Mouse (Mus musculus): ENCODE data around the gene Slc6a1. TPM values are rescaled to one million over a fixed set of nuclear protein-coding genes. Genes with fewer than 3 reads are reported as not detected.

Slc6a1 gene
- polyA plus RNA-seq, 1 experiment = not detected

DNA sequence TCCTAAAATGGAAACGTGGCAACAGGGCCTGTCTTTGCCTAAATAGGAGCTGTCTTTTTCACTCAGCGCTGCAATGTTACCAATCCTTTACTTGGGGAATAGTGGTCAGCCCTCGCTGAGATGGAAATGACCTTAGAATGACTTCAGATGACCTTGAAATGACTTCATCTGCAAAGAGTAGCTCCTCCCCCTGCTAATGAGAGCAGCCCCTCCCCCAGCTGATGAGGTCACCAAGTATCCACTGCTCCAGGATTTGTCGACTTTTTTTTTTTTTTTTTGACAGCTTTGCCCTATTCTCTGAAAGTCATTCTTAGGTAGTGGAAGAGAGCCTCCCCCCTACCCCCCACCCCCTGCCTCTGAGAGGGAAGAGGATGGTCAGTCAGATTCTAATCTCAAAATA, 3.0 kb downstream of the Slc6a1 start:
- Histone ChIP-seq H3K4me3 (replicated peaks) (no peak overlapping the region), H3K36me3 (replicated peaks; ENCODE audit: low read length) (no peaks in the 10 kb centered on the region), H3K4me1 (peaks cover 3% of the 10 kb centered on the region; the same call in 1 of the 2 replicates), H3K9me3 (no peaks in the 10 kb centered on the region), H3K27me3 (replicated peaks) (peaks cover 78% of the 10 kb centered on the region)
- TF ChIP-seq GATA1 (IDR thresholded peaks at IDR 0.05; ENCODE audit: borderline replicate concordance, low read length) = no peak

DNA sequence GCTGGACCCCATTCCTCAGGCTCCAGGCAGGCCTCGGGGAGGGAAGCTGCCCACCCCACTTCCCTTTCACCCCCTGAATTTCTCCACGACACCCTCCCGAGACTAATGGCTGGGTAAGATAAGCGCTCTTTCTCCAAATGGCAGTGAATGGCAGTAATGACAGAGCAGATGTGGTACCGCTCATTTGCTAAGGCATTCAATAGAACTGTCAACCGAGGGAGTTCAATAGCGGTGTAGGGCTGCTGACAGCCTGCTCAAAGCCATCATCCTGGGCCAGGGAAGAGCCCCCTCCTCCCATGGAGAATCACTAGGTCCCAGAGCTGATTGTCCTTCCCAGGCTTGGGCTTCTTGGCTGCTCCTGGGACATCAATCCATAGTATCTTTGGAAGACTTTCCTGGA, 6.7 kb downstream of the Slc6a1 start:
- Histone ChIP-seq H3K36me3 (replicated peaks; ENCODE audit: low read length) (no peaks in the 10 kb centered on the region), H3K27me3 (replicated peaks) (peaks cover 62% of the 10 kb centered on the region), H3K9me3 (no peaks in the 10 kb centered on the region), H3K4me1 (peaks cover 8% of the 10 kb centered on the region; the same call in 1 of the 2 replicates), H3K4me3 (replicated peaks) (no peak overlapping the region)
- TF ChIP-seq GATA1 (IDR thresholded peaks at IDR 0.05; ENCODE audit: borderline replicate concordance, low read length) (no peak), FLI1 (IDR thresholded peaks at IDR 0.05; ENCODE audit: low read length) (no peak)

DNA sequence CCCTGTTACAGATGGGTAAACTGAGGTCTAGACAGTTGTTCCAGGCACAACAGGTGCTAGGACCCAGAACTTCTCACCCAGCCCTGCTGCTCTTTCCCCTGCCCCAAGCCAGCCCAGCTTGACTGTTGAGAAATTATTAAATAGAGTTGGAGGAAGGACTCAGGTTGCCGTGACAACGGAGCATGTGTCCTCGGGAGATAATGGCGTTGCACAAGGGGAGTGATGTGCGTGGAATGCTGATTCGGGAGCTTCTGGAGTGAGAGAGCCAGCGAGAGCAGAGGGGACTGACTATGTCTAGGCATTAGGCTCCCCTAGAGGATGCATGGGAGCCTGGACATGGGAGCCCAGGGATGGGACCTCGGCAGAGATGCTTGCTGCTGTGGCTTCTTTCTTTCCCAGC, 7.7 kb downstream of the Slc6a1 start:
- TF ChIP-seq GATA1 (IDR thresholded peaks at IDR 0.05; ENCODE audit: borderline replicate concordance, low read length) (no peak), FLI1 (IDR thresholded peaks at IDR 0.05; ENCODE audit: low read length) (no peak)
- Histone ChIP-seq H3K4me1 (peaks cover 8% of the 10 kb centered on the region; the same call in 1 of the 2 replicates), H3K9me3 (no peaks in the 10 kb centered on the region), H3K36me3 (replicated peaks; ENCODE audit: low read length) (no peaks in the 10 kb centered on the region), H3K27me3 (replicated peaks) (peaks cover 57% of the 10 kb centered on the region), H3K4me3 (replicated peaks) (no peak overlapping the region)

DNA sequence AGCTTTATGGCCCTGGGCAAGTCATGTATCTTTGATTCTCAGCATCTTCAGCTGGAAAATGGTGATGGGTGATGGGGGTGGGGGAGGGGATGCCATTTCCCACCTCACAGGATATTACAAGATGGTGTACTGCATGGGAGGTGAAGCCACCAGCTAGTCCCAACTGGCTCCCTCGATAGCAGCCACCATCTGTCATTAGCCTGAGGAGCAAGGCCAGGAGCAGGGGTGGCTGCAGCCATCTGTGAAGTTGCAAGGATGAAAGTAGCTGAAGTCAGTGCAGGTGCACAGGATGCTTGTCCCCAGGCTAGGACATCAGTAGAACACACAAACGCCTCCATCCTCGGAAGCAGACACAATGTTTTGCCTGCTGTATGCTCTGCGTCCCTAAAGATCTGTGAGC, 8.5 kb downstream of the Slc6a1 start:
- Histone ChIP-seq H3K9me3 (no peaks in the 10 kb centered on the region), H3K27me3 (replicated peaks) (peaks cover 57% of the 10 kb centered on the region)
- TF ChIP-seq GATA1 (IDR thresholded peaks at IDR 0.05; ENCODE audit: borderline replicate concordance, low read length) (no peak), FLI1 (IDR thresholded peaks at IDR 0.05; ENCODE audit: low read length) (no peak)

DNA sequence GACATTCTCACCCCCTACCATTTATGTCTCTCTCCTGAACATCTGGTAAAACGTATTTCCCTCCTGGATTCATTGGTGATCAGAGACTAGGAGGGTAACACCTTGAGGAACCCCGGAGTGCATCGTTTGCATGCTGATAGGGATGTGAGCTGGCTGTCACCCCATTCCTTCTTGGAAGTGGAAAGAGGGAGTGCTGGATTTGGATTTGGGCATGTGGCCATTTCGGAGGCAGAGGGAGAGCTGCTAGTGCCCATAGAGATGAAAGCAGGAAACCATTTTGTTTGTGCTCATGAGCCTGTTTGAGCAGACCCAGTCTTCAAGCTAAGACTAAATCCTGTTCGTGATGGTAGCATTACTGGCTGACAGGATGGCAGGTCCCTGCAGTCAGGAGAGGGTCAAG, 9.0 kb downstream of the Slc6a1 start:
- no peaks in the 10 kb centered on the region for H3K36me3 ChIP-seq (replicated peaks; ENCODE audit: low read length)
- no peak overlapping the region for H3K4me3 ChIP-seq (replicated peaks)
- peaks cover 8% of the 10 kb centered on the region; the same call in 1 of the 2 replicates for H3K4me1 ChIP-seq
- no peaks in the 10 kb centered on the region for H3K9me3 ChIP-seq
- H3K27me3 ChIP-seq (replicated peaks) = peaks cover 57% of the 10 kb centered on the region
- TF ChIP-seq GATA1 (IDR thresholded peaks at IDR 0.05; ENCODE audit: borderline replicate concordance, low read length) = no peak
- no peak for TF ChIP-seq FLI1 (IDR thresholded peaks at IDR 0.05; ENCODE audit: low read length)

More for the DNA sequence above, 8.5 kb downstream of the Slc6a1 start:
- Histone ChIP-seq H3K36me3 (replicated peaks; ENCODE audit: low read length) (no peaks in the 10 kb centered on the region), H3K4me1 (peaks cover 8% of the 10 kb centered on the region; the same call in 1 of the 2 replicates), H3K4me3 (replicated peaks) (no peak overlapping the region)

DNA sequence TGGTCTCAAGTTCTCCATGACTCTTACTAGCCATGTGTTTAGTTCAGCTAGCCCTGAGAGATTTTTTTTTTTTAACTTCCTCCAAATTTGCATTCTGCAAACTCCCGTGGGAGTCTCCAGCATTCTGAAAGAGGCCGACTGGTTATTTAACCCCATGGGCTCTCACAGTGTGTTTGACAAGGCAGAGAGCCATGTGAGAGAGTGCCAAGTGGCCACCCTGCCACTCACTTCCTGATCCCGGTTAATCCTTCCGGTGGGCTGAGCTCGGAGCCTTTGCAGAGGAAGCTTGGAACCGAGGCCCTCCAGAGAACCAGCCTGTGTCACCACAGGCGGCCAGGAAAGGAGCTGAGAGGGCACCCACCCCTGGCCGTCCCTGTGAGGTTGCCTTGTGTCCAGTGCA, 11.1 kb downstream of the Slc6a1 start:
- H3K27me3 ChIP-seq (replicated peaks) = peaks cover 53% of the 10 kb centered on the region
- no peaks in the 10 kb centered on the region for H3K9me3 ChIP-seq
- H3K4me1 ChIP-seq = peaks cover 8% of the 10 kb centered on the region; the same call in 1 of the 2 replicates
- no peak overlapping the region for H3K4me3 ChIP-seq (replicated peaks)
- TF ChIP-seq FLI1 (IDR thresholded peaks at IDR 0.05; ENCODE audit: low read length) = no peak
- no peak for TF ChIP-seq GATA1 (IDR thresholded peaks at IDR 0.05; ENCODE audit: borderline replicate concordance, low read length)
- no peaks in the 10 kb centered on the region for H3K36me3 ChIP-seq (replicated peaks; ENCODE audit: low read length)

DNA sequence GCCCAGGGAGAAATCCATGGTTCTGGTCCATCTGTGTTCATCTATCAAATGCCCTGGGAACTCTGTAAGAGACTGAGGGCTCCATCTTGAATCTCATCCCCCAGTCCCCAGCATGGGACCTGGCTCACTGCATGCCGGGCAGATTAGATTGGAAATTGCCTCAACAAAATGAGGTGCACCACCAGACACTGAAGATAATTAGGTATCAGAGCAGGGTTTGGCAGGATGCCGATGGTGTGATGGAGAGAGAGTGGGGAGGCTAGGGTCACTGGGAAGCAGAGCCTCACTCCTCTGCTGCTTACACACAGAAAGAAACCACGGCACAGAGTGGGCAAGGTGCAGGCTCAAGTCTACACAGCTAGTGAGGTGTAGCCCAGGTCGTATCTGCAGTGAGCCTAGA, 12.7 kb downstream of the Slc6a1 start:
- H3K9me3 ChIP-seq = no peaks in the 10 kb centered on the region

DNA sequence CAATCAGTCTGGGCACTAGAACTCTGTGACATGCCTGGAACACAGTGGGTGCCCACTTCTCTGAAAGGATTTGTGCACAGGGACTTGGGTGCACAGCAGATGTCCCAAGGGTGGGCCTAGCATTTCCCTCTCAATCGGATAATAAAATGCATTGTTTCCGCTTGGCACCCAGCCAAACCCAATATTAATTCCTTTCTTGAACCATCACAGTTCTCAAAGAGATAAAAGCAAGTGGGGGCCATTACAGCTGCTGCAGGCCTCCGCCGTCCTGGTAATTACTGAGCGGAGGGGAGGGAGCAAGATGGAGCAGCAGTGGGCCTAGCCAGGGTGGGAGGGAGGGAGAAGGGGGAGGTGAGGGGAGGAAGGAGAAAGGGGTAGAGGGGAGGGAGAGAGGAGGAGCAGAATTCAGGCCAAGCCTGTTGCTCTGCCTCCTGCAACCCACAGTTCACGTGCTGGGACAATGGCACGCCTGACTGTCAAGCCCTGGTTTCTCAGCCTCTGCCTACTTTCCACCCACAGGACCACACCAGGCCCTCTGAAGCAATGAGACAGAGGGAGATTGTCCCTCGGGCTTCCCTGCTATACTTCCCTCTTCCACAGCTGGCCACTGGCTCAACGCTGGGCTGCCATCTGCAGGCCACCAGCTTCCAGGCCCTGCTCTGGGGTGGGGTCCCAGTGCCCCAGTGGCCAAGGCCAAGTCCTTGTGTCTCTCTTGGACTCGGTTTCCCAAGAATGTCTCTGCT, 15.0 kb downstream of the Slc6a1 start:
- TF ChIP-seq GATA1 (IDR thresholded peaks at IDR 0.05; ENCODE audit: borderline replicate concordance, low read length) (no peak), FLI1 (IDR thresholded peaks at IDR 0.05; ENCODE audit: low read length) (no peak)
- peaks cover 5% of the 10 kb centered on the region; the same call in 1 of the 2 replicates for H3K4me1 ChIP-seq

More for the DNA sequence above, 12.7 kb downstream of the Slc6a1 start:
- peaks cover 44% of the 10 kb centered on the region for H3K27me3 ChIP-seq (replicated peaks)
- TF ChIP-seq GATA1 (IDR thresholded peaks at IDR 0.05; ENCODE audit: borderline replicate concordance, low read length) (no peak), FLI1 (IDR thresholded peaks at IDR 0.05; ENCODE audit: low read length) (no peak)
- no peak overlapping the region for H3K4me3 ChIP-seq (replicated peaks)
- no peaks in the 10 kb centered on the region for H3K36me3 ChIP-seq (replicated peaks; ENCODE audit: low read length)
- H3K4me1 ChIP-seq = peaks cover 5% of the 10 kb centered on the region; the same call in 1 of the 2 replicates

DNA sequence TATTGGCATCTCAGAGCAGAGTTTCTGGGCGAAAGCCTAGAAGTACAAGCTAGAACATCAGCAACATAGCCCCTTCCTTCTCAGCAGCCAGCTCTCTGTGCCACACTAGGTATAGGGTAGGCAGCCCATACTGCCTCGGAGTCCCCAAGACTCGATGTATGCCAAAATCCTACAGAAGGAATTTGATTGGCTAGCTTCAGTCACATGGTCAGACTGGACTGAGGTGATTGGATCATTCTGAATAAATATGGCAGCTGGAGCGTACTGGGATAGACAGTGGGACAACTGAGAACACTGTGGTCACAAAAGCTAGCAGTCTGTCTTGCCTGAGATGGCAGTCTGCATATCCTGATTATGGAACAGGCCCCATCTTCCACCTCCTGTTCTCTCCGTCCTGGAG, 17.3 kb downstream of the Slc6a1 start:
- H3K27me3 ChIP-seq (replicated peaks) = peaks cover 29% of the 10 kb centered on the region
- H3K36me3 ChIP-seq (replicated peaks; ENCODE audit: low read length) = no peaks in the 10 kb centered on the region
- no peaks in the 10 kb centered on the region for H3K9me3 ChIP-seq

More for the DNA sequence above, 15.0 kb downstream of the Slc6a1 start:
- H3K4me3 ChIP-seq (replicated peaks) = no peak overlapping the region
- no peaks in the 10 kb centered on the region for H3K9me3 ChIP-seq
- H3K27me3 ChIP-seq (replicated peaks) = peaks cover 31% of the 10 kb centered on the region
- no peaks in the 10 kb centered on the region for H3K36me3 ChIP-seq (replicated peaks; ENCODE audit: low read length)

DNA sequence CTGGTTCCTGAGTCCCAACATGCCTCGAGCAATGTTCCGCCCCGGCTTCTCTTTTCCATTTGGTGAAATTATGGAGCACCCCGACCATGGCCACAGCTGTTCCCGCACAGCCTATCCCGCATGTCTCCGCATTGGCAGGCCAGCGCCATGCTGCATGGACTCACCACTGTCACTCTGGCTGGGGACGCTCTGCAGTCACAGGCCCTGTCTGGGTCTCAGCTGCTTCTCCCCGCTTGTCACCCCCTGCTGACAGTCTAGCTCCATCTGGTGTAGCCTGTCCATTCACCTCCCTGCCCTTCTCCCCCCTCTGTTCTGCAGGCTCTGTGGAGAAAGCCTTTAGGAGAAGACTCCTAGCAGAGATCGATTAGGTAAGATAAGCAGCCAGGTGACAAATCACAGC, 18.3 kb downstream of the Slc6a1 start:
- H3K36me3 ChIP-seq (replicated peaks; ENCODE audit: low read length) = no peaks in the 10 kb centered on the region
- no peak overlapping the region for H3K4me3 ChIP-seq (replicated peaks)
- H3K4me1 ChIP-seq = no peaks in the 10 kb centered on the region
- peaks cover 26% of the 10 kb centered on the region for H3K27me3 ChIP-seq (replicated peaks)
- TF ChIP-seq FLI1 (IDR thresholded peaks at IDR 0.05; ENCODE audit: low read length) (no peak), GATA1 (IDR thresholded peaks at IDR 0.05; ENCODE audit: borderline replicate concordance, low read length) (no peak)
- H3K9me3 ChIP-seq = no peaks in the 10 kb centered on the region

More for the DNA sequence above, 17.3 kb downstream of the Slc6a1 start:
- H3K4me3 ChIP-seq (replicated peaks) = no peak overlapping the region
- H3K4me1 ChIP-seq = no peaks in the 10 kb centered on the region
- no peak for TF ChIP-seq FLI1 (IDR thresholded peaks at IDR 0.05; ENCODE audit: low read length)
- TF ChIP-seq GATA1 (IDR thresholded peaks at IDR 0.05; ENCODE audit: borderline replicate concordance, low read length) = no peak

Data from megakaryocyte, embryonic 14.5 days (primary cell).